Mouse (Mus musculus) C2C12 (cell line): Measurements from ENCODE around the gene Zdhhc13. TPM values are rescaled to one million over a fixed set of nuclear protein-coding genes. Genes with fewer than 3 reads are reported as not detected.
A peak's percentile ranks its signal among the peaks of the same experiment; 100 is the strongest.

Experiments
- H3K27me3 ChIP-seq: one replicate; pipeline ENCODE4 v1.6.1; 2011; ENCODE audit not compliant: control insufficient read depth, insufficient read depth, insufficient read length
- H3K36me3 ChIP-seq: one replicate; pipeline ENCODE4 v1.6.1; 2011; ENCODE audit not compliant: control insufficient read depth, insufficient read depth
- H3K4me3 ChIP-seq: one replicate; pipeline ENCODE4 v1.5.1; 2011; ENCODE audit warnings: mild to moderate bottlenecking, control low read depth; ENCODE audit not compliant: poor library complexity, insufficient read depth, severe bottlenecking
- H3K79me2 ChIP-seq: one replicate; pipeline ENCODE4 v1.6.1; 2011; ENCODE audit not compliant: control insufficient read depth, insufficient read depth
- H3K79me3 ChIP-seq: one replicate; pipeline ENCODE4 v1.6.1; 2011; ENCODE audit warnings: low read depth, control low read depth
- H3ac ChIP-seq: one replicate; pipeline ENCODE3; 2011; ENCODE audit warnings: low read depth; ENCODE audit not compliant: control insufficient read depth, insufficient read length
- CEBPB ChIP-seq: IDR thresholded peaks from one replicate; pipeline ENCODE4 v1.6.1; 2011; ENCODE audit warnings: low read depth, mild to moderate bottlenecking, control low read depth, moderate library complexity
- CTCF ChIP-seq: IDR thresholded peaks from one replicate; pipeline ENCODE4 v1.5.1; 2011; ENCODE audit not compliant: control insufficient read depth, insufficient read depth, insufficient read length
- FOSL1 ChIP-seq: IDR thresholded peaks from one replicate; pipeline ENCODE4 v1.8.0; 2011; ENCODE audit warnings: mild to moderate bottlenecking, low read length; ENCODE audit not compliant: poor library complexity, insufficient read depth, severe bottlenecking
- MAX ChIP-seq: IDR thresholded peaks from one replicate; pipeline ENCODE4 v1.6.1; 2011; ENCODE audit warnings: mild to moderate bottlenecking, control low read depth
- MYOD1 ChIP-seq: IDR thresholded peaks from one replicate; pipeline ENCODE4 v1.6.1; 2011; ENCODE audit warnings: low read depth; ENCODE audit not compliant: control insufficient read depth, insufficient read length
- MYOG ChIP-seq: IDR thresholded peaks from one replicate; pipeline ENCODE4 v1.6.1; 2011; ENCODE audit not compliant: control insufficient read depth, insufficient read length; ENCODE audit errors: extremely low read depth
- USF1 ChIP-seq: IDR thresholded peaks from one replicate; pipeline ENCODE4 v1.6.1; 2011; ENCODE audit warnings: low read depth, mild to moderate bottlenecking, control low read depth, moderate library complexity
- polyA plus RNA-seq: library from polyadenylated mRNA; unstranded; fragments of >200 nt; fragmentation: generic; extraction: Trizol; gene quantifications from one replicate; pipeline ENCODE4 v1.2.1, GENCODE M21; 2012; ENCODE audit warnings: missing spikeins

The Zdhhc13 gene
- polyA plus RNA-seq, 1 experiment, result 12.2 TPM

GRCm38 (mm10) chr7:48829177-48829910 lies 40.5 kb downstream of the Zdhhc13 start:
- peaks cover 30% of the 10 kb centered on the region for H3K36me3 ChIP-seq
- TF ChIP-seq MYOG, result no peak
- TF ChIP-seq FOSL1, result no peak
- TF ChIP-seq CEBPB, result no peak
- TF ChIP-seq MAX, result no peak
- TF ChIP-seq MYOD1, result no peak
- TF ChIP-seq CTCF, result no peak
- TF ChIP-seq USF1, result no peak
- H3ac ChIP-seq, result no peak overlapping the region
- no peaks in the 10 kb centered on the region for H3K27me3 ChIP-seq
- no peaks in the 10 kb centered on the region for H3K79me2 ChIP-seq
- H3K79me3 ChIP-seq, result no peaks in the 10 kb centered on the region
- H3K4me3 ChIP-seq, result no peak overlapping the region

GRCm38 (mm10) chr7:48830395-48830794 lies 41.6 kb downstream of the Zdhhc13 start:
- Histone ChIP-seq H3K79me3 (no peaks in the 10 kb centered on the region), H3ac (no peak overlapping the region), H3K36me3 (peaks cover 19% of the 10 kb centered on the region), H3K27me3 (no peaks in the 10 kb centered on the region), H3K4me3 (no peak overlapping the region), H3K79me2 (no peaks in the 10 kb centered on the region)
- TF ChIP-seq CTCF (no peak), USF1 (peak; percentile 13)

- Histone ChIP-seq H3K4me3 (no peak overlapping the region), H3K27me3 (no peaks in the 10 kb centered on the region), H3ac (no peak overlapping the region), H3K79me2 (no peaks in the 10 kb centered on the region), H3K79me3 (no peaks in the 10 kb centered on the region), H3K36me3 (no peaks in the 10 kb centered on the region)
- no peak for TF ChIP-seq MYOD1
- TF ChIP-seq FOSL1, result no peak
- no peak for TF ChIP-seq MYOG
- TF ChIP-seq USF1, result no peak
- no peak for TF ChIP-seq CEBPB
- no peak for TF ChIP-seq MAX
- no peak for TF ChIP-seq CTCF
Observed at GRCm38 (mm10) chr7:48832735-48833134, 43.9 kb downstream of the Zdhhc13 start.

- H3ac ChIP-seq, result no peak overlapping the region
Observed at GRCm38 (mm10) chr7:48834371-48834970, 45.7 kb downstream of the Zdhhc13 start.

GRCm38 (mm10) chr7:48834989-48835626 lies 46.3 kb downstream of the Zdhhc13 start:
- no peaks in the 10 kb centered on the region for H3K27me3 ChIP-seq
- H3K36me3 ChIP-seq, result no peaks in the 10 kb centered on the region
- no peaks in the 10 kb centered on the region for H3K79me2 ChIP-seq
- TF ChIP-seq MAX, result no peak
- no peak for TF ChIP-seq CEBPB
- TF ChIP-seq MYOD1, result no peak
- TF ChIP-seq FOSL1, result no peak
- no peak for TF ChIP-seq CTCF
- TF ChIP-seq USF1, result no peak
- no peak for TF ChIP-seq MYOG
- no peak overlapping the region for H3ac ChIP-seq
- no peak overlapping the region for H3K4me3 ChIP-seq
- no peaks in the 10 kb centered on the region for H3K79me3 ChIP-seq

More at GRCm38 (mm10) chr7:48834371-48834970, 45.7 kb downstream of the Zdhhc13 start:
- no peak overlapping the region for H3K4me3 ChIP-seq
- no peaks in the 10 kb centered on the region for H3K36me3 ChIP-seq
- no peaks in the 10 kb centered on the region for H3K79me2 ChIP-seq
- H3K79me3 ChIP-seq, result no peaks in the 10 kb centered on the region
- no peaks in the 10 kb centered on the region for H3K27me3 ChIP-seq
- no peak for TF ChIP-seq MYOD1
- no peak for TF ChIP-seq MAX
- no peak for TF ChIP-seq USF1
- no peak for TF ChIP-seq CTCF
- no peak for TF ChIP-seq FOSL1

- no peak overlapping the region for H3K4me3 ChIP-seq
- TF ChIP-seq CEBPB (no peak), USF1 (no peak), MYOD1 (no peak), MAX (no peak), CTCF (no peak), FOSL1 (no peak), MYOG (no peak)
- no peaks in the 10 kb centered on the region for H3K27me3 ChIP-seq
- no peaks in the 10 kb centered on the region for H3K79me2 ChIP-seq
- no peak overlapping the region for H3ac ChIP-seq
- H3K79me3 ChIP-seq, result no peaks in the 10 kb centered on the region
- H3K36me3 ChIP-seq, result no peaks in the 10 kb centered on the region
Observed at GRCm38 (mm10) chr7:48836949-48837348, 48.1 kb downstream of the Zdhhc13 start.
